9 mouse cellular contexts compared by ENCODE assay signal in genomic region chr3:156563353-156563752, GRCm38 (mm10). TPM values are rescaled to one million over a fixed set of nuclear protein-coding genes. Genes with fewer than 3 reads are reported as not detected.
DNase-seq lines count a peak whose midpoint lies in the region; ATAC-seq and TF ChIP-seq lines count a peak whose summit lies in the region.
"Had no signal": no experiment of that assay in that cellular context is flagged by ENCODE, and none has a peak within 500 bp of the region (broad histone marks: within the 10 kb centered on the region; RNA-seq: fewer than 3 reads in every experiment).

No protein-coding gene starts in this region.

- no peak overlapping the region for H3K27ac ChIP-seq in heart, embryonic 10.5 days
- no peak overlapping the region for H3K27ac ChIP-seq in stomach, embryonic 14.5 days (ENCODE audit: low read length)
- H3K27ac ChIP-seq in stomach, postnatal 0 days (replicated peaks), result no peak overlapping the region
- H3K27ac ChIP-seq in limb, embryonic 13.5 days, result no peak overlapping the region

- TF ChIP-seq EP300 in stomach, postnatal 0 days (optimal IDR thresholded peaks at IDR 0.05), result no peak

- H3K36me3 ChIP-seq in heart, embryonic 10.5 days, result no peaks in the 10 kb centered on the region
- no peaks in the 10 kb centered on the region for H3K36me3 ChIP-seq in stomach, embryonic 14.5 days (ENCODE audit: control insufficient read depth, insufficient read depth, low read length)
- no peaks in the 10 kb centered on the region for H3K36me3 ChIP-seq in stomach, postnatal 0 days (ENCODE audit: control insufficient read depth, insufficient read depth, low read length)
- no peaks in the 10 kb centered on the region for H3K36me3 ChIP-seq in limb, embryonic 13.5 days

- H3K9ac ChIP-seq in stomach, embryonic 14.5 days (replicated peaks; ENCODE audit: low read depth, low read length), result no peak overlapping the region
- H3K9ac ChIP-seq in stomach, postnatal 0 days (ENCODE audit: low read length), result no peak overlapping the region
- no peak overlapping the region for H3K9ac ChIP-seq in limb, embryonic 13.5 days

- peaks cover 51% of the 10 kb centered on the region for H3K27me3 ChIP-seq in heart, embryonic 10.5 days (ENCODE audit: insufficient read depth, poor library complexity, severe bottlenecking)
- 0 out of 2 replicates have a peak, but pooled peaks cover 3% of the 10 kb centered on the region for H3K27me3 ChIP-seq in stomach, embryonic 14.5 days (ENCODE audit: control insufficient read depth, insufficient read depth, low read length)
- H3K27me3 ChIP-seq in stomach, postnatal 0 days (ENCODE audit: control insufficient read depth, insufficient read depth, low read length), result 0 out of 2 replicates have a peak, but pooled peaks cover 2% of the 10 kb centered on the region
- peaks cover 42% of the 10 kb centered on the region for H3K27me3 ChIP-seq in limb, embryonic 13.5 days

- no peak for DNase-seq in heart, embryonic 10.5 days (ENCODE audit: low spot score)
- DNase-seq in heart, postnatal 10 days, result no peak
- DNase-seq in stomach, postnatal 0 days (ENCODE audit: low spot score), result no peak
- peak; percentile 36 for DNase-seq in telencephalon, adult 2 months (ENCODE audit: low read depth, low spot score)
- no peak for DNase-seq in spleen, postnatal 36 days (ENCODE audit: low spot score in 2 of 2)
- no peak for DNase-seq in B cell, adult 2 months
- DNase-seq: kidney, adult 18-20 months had no signal

- ATAC-seq in stomach, embryonic 14.5 days (ENCODE audit: insufficient number of reproducible peaks, insufficient read depth, low FRiP score, low read depth), result no peak
- no peak for ATAC-seq in stomach, postnatal 0 days (ENCODE audit: low FRiP score, low TSS enrichment)
- no peak for ATAC-seq in limb, embryonic 13.5 days (ENCODE audit: low FRiP score, low read depth)

- H3K9me3 ChIP-seq in heart, embryonic 10.5 days, result no peaks in the 10 kb centered on the region
- no peaks in the 10 kb centered on the region for H3K9me3 ChIP-seq in stomach, embryonic 14.5 days (ENCODE audit: control insufficient read depth, low read depth, low read length)
- H3K9me3 ChIP-seq in stomach, postnatal 0 days (ENCODE audit: control insufficient read depth, low read length), result no peaks in the 10 kb centered on the region
- H3K9me3 ChIP-seq in limb, embryonic 13.5 days, result no peaks in the 10 kb centered on the region

- H3K4me2 ChIP-seq in stomach, embryonic 14.5 days (replicated peaks; ENCODE audit: low read depth, low read length), result peak overlapping the region; percentile 91; the same call in 1 of the 2 replicates
- H3K4me2 ChIP-seq in stomach, postnatal 0 days (replicated peaks; ENCODE audit: low read depth), result no peak overlapping the region
- H3K4me2 ChIP-seq in limb, embryonic 13.5 days (replicated peaks), result peak overlapping the region; percentile 92

- H3K4me3 ChIP-seq in heart, embryonic 10.5 days, result peak overlapping the region; percentile 77; the same call in 1 of the 2 replicates
- peak overlapping the region; percentile 45; the same call in 1 of the 2 replicates for H3K4me3 ChIP-seq in stomach, embryonic 14.5 days (ENCODE audit: low read depth, low read length)
- H3K4me3 ChIP-seq in stomach, postnatal 0 days (ENCODE audit: low read depth, low read length), result no peak overlapping the region
- peak overlapping the region; percentile 67 for H3K4me3 ChIP-seq in limb, embryonic 13.5 days

- intact Hi-C loops in heart, postnatal 10 days (cut with DNase I), result no loop called here

- no peak for TF ChIP-seq CTCF in stomach, postnatal 0 days (IDR thresholded peaks at IDR 0.05; ENCODE audit: low read depth)

- peaks cover 4% of the 10 kb centered on the region; the same call in 1 of the 2 replicates for H3K4me1 ChIP-seq in heart, embryonic 10.5 days
- no peaks in the 10 kb centered on the region for H3K4me1 ChIP-seq in stomach, embryonic 14.5 days (ENCODE audit: control insufficient read depth, insufficient read depth, low read length)
- H3K4me1 ChIP-seq in stomach, postnatal 0 days (replicated peaks; ENCODE audit: control insufficient read depth, insufficient read depth), result peaks cover 3% of the 10 kb centered on the region; the same call in 1 of the 2 replicates
- H3K4me1 ChIP-seq in limb, embryonic 13.5 days, result peaks cover 16% of the 10 kb centered on the region

- 26% methylated on average over 3 of the region's 3 CpGs for WGBS in heart, embryonic 10.5 days
- WGBS in stomach, embryonic 14.5 days, result 12% methylated on average over 3 of the region's 3 CpGs
- WGBS in stomach, postnatal 0 days, result 19% methylated on average over 3 of the region's 3 CpGs
- WGBS in limb, embryonic 13.5 days, result 13% methylated on average over 3 of the region's 3 CpGs

RNA-seq across cellular contexts. Expression of gene Negr1, which starts 1.8 kb away (rescaled TPM):
- polyA plus RNA-seq in heart, embryonic 10.5 days (2016; fragmentation: Nextera tagmentation; extraction: Ambion mirVana), result 1.3 and 2.0 TPM in 2 replicates
- 1 to 10 TPM; 1.9 to 3.3 TPM for total RNA-seq in heart, postnatal 10 days (2021)
- polyA plus RNA-seq in stomach, embryonic 14.5 days (2014; fragmentation: Nextera tagmentation; extraction: Ambion mirVana), result 9.1 and 9.8 TPM in 2 replicates
- 1.5 TPM in 2 replicates for polyA plus RNA-seq in stomach, postnatal 0 days (2015; fragmentation: Nextera tagmentation; extraction: Ambion mirVana)
- 5.9 and 7.2 TPM in 2 replicates for polyA plus RNA-seq in limb, embryonic 13.5 days (2015; fragmentation: Nextera tagmentation; extraction: Ambion mirVana)
